Mouse (Mus musculus) bone marrow, adult 2 months (tissue): ENCODE results near the gene Scp2.

Experiments
- CTCF ChIP-seq: fragments of 200-500 bp; IDR thresholded peaks from 2 replicates; pipeline ENCODE4 v1.5.1; 2011; ENCODE audit warnings: low read length, control low read depth; ENCODE audit not compliant: control insufficient read depth, insufficient read depth
- POLR2A ChIP-seq: fragments of 200-500 bp; IDR thresholded peaks from 2 replicates; pipeline ENCODE4 v1.6.1; 2011; ENCODE audit warnings: low read depth, mild to moderate bottlenecking, control low read depth, low read length, borderline replicate concordance; ENCODE audit not compliant: control insufficient read depth

DNA sequence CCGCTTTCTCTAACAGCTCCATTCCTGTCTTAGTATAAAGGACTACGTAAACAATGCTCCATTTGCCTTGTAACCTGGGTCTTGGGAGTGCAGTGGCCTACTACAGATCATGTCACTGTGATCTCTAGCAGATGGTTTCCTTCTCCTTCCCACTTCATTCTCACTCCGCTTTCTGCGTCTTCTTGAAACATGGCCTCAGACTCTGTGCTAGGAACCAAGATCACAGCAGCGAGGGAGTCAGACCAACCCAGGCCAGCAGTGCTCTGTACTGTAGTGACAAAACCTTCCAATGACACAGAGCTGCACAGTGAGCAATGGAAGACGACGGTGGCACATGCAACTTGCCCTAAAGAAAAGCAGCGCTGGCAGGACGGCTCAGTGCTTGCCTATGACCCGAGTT lies 88.9 kb downstream of the Scp2 start:
- TF ChIP-seq POLR2A (no peak), CTCF (no peak)
